Mouse (Mus musculus) cerebellum, adult (tissue): ENCODE data around the gene Wnt9b.
A peak's percentile ranks its signal among the peaks of the same experiment; 100 is the strongest.

Experiments used
- ATAC-seq: cut with Nextera tagmentation; 2 replicates; pipeline ENCODE4 v1.9.2; 2017; ENCODE audit warnings: mild to moderate bottlenecking, moderate library complexity, mixed read lengths; ENCODE audit not compliant: insufficient number of reproducible peaks, low FRiP score, low TSS enrichment

Wnt9b gene

DNA sequence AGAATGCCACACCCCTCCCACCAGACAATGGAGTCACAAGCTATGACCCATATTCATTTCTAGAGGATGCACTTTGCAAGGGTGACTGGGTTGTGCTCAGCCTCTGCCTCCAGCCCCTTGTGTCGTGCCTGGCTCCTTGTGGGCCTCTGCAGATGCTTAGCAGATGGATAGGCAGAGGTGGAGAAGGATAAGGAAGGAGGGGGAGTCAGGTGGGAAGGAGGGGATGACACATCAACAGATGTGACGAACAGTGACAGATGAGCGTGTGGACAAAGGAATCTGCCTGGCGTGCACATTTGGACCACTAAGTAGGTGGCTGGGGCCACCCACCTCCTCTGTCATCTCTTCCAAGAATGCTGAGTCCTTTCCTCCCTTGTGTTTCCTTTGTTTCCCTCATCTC, 16.6 kb downstream of the Wnt9b start:
- ATAC-seq = no peak

DNA sequence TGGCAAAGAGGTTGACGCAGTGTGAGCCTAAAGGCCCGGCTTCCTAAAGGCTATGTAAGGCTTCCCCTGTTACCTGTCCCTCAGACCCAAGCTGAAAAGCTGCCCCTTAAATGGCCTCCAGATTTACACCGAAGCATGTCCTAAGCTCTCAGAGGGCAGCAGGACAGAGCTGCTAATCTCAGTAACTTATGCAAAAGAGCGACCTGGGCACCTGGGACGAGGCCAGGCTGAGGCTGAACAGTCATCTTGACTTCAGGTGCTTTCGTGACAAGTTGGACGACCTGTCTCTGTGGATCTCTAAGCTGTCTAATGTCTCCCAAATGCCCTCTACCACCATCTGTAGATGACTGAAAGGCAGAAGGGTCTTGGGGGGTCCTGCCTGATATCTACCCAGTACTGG, 17.3 kb downstream of the Wnt9b start:
- ATAC-seq = no peak

DNA sequence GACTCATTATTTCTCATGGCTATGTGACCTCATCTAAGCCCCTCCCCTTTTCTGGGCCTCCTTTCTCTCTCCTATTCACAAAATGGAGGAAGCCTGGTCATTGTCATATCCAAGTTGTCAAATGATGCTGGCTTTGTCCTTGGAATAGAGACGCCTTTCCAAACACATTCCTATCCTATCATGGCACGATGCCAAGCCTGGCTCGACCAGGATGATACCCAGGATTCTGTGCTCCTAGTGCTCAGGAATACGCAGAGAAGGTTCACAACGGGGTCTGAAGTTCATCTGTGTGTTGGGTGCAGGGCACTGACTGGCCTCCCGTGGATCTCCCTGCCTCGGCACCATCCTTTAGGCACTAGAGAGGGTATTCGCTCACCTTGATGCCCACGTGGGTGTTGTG, 18.0 kb downstream of the Wnt9b start:
- no peak for ATAC-seq

DNA sequence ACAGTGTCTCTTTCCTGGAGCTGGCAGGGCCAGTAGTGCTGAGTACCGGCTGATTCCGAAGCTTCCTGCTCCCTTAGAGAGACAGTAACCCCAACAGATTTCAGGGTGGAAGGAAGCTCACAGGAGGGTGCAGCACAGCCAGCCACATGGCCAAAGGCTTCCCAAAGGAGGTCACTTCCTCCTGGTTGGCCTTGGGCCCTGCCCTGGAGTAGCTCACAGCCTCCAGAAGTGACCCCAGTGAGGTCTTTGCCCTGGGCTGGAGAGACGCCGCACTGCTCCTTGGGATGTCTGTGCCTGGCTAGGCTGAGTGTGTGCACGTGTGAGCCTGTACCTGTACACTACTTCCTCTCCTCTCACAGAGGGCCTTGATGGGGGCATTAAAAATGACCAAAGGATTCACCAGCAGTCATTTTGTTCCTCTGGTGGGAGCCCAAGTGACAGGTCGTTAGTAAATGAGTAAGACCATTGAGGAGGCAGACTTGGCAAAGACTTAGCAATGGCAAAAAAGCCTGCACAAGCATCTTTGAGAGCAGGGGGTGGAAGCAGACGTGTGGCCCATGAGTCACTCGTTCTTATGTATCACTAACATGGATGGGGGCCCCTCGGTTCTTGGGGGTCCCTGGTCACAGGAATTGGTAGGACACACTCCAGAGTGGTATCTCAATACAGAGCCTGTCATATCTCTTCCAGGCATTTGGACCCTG, 20.2 kb downstream of the Wnt9b start:
- ATAC-seq = no peak

DNA sequence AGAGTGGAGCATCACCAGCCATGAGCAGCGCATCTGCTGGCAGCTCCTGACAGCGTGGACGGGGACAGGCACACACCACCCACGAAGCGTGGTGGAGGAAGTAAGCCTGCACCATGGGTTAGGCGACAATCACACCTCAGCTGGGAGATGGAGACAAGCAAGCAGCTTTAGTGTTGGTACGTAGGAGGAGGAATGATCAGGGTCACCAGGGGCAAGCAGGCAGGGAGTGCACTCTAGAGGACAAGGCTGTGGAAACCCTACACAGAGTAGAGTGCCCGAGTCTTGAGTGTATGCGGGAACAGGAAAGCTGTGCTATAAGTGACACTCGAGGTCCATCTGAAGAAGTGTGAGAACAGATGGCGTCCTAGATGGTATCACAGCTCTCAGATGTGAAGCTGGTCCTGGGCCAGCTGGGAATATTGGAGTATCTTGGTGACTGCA, 25.3 kb downstream of the Wnt9b start:
- ATAC-seq = no peak

DNA sequence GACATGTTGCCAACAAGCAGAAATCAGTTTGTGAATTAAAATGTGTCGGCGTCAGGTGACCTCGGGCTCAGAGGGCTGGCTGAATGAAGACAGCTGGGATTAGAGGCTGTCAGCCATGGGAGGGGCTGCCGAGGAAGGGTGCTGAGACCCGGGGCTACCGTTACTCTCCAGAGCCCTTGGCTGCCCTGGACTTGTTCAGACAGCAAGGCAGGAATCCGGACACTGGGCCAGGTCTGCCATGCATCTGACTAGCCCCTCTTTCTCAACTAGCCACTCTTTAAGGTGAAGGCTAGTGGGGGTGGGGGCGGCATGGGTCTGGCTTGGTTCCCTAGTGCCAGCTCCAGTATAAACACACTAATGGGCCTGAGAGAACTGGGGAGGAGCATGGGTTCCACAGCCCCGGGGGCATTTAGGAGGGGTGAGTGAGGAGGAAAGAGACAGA, 27.6 kb downstream of the Wnt9b start:
- ATAC-seq = peak; percentile 36; the same call in 1 of the 2 replicates

DNA sequence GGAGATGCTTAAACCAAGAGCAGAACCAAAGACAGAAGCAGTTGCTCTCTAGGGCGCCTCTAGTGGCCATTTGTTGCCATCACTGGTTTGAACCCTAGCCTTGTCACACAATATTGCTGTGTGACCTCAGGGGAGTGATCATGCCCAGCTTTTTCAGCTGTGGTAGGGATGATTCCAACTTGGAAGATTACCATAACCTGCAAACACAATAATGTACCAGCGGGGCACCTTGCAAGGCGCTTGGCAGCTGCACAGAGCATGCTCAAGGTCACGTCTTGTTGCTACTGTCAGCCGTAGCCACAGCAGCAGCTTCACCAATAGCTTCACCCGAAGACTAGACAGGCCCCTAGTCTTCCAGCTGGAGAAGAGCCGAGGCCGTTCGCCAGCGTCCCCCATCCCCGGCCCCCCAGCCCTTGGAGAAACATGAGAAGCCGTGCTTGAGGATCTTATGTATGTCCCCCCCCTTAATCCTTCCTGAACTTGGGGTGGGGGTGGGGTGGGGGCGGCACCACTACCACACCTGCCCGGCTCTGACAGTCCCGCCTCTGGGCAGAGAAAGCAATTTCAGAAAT, 28.1 kb downstream of the Wnt9b start:
- ATAC-seq = no peak

DNA sequence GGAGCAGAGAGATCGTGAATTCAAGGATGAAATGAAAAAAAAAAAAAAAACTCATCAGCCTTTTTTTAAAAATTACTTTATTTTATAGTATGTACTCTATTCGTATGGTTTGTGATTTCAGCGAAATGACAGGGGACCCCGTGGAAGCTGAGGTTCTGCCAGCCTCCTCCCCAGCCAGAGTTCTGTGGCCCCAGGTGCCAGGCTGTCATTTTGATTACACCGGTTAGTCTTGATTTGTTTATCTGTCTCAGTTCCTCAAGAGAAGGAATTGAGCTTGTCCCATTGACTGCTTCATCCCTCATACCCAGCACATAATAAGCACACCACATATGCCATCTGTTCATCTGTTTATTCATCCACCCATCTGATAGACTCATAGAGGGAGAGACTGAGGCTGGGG, 30.2 kb downstream of the Wnt9b start:
- ATAC-seq = no peak

DNA sequence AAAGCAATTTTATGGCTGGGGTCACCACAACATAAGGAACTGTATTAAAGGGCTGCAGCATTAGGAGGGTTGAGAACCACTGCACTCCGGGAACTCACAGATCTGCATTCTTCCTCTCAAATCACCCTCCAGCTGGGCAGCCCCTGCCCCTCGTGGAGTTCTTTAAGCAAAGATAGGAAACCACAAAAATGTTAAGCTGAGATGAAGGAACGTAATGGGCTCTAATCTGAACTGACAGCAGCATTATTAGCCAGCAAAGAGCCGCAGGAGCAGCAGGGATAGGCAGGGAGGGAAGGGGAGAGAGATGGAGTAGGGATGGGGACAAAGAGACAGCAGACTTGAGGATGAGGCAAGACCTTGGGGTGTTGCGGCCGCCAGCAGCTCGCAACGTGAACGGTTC, 32.6 kb downstream of the Wnt9b start:
- no peak for ATAC-seq

DNA sequence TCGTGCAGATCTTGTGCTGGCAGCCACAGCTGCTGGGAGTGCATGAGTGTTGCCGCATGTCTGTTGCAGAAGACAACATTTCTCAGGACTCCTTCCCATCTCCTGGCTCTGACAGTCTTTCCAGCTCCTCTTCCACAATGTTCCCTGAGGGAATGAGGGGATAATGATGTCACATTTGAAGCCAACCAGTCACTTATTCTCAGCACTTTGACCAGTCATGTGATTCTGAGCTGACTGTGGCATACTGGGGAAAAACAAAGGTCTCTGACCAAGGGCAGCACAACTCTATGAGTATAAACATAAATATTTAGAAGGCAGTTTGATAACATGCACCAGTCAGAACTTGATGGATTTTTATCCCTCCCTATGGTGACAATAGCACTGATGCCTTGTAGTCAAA, 35.5 kb downstream of the Wnt9b start:
- ATAC-seq = no peak

DNA sequence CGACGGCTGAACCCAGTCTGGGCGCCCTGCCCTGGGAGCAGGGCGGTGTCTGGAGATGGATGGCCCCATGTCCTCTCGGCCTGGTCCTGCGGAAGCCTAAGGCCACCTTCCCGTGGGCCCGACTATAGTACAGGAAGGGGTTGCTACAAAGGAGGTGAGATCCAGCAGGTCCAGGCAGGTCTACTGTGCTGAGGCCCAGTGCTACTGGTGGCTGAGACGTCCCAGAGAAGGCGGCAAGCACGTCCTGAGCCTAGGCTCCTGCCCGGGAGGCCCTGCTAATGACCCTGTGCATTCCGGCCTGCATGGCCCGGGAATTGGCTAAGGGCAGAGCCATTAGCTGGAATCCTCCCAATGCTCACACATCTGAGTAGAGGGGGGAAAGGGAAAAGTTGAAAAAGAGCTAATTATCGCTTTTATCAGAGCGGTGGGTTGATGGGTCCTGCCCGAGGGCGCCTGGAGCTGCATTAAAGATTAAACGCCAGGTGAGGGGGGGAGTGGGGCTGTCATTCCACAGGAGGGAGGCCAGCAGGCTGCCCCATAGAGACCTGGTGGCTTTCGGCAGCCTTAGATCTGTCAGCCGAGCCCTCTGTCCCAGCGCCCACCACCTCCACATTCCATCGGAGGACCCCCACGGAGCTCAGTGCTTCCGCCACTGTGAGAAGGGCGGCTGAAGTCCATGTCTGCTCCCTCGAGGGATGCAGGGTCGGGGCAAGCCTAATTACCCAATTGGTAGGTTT, 37.6 kb downstream of the Wnt9b start:
- ATAC-seq = no peak

DNA sequence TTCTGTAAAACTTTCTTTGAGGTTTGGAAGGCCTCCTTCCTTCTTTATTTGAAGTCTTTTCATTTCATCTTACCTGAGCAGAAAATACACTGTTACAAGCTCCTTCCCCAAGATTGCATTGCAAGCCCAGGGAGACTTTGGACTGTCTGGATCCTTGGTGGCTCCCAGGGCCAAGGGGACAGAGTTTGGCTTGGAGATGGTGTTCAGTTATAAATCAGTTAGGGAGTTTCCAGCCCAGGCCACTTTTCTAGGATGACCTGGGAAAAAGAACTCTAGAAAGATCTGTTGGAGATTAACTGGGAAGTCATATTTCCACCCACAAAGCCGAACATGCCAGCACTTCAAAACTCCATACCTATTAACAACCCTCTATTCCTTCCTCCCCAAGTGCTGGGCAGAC, 39.6 kb downstream of the Wnt9b start:
- no peak for ATAC-seq

DNA sequence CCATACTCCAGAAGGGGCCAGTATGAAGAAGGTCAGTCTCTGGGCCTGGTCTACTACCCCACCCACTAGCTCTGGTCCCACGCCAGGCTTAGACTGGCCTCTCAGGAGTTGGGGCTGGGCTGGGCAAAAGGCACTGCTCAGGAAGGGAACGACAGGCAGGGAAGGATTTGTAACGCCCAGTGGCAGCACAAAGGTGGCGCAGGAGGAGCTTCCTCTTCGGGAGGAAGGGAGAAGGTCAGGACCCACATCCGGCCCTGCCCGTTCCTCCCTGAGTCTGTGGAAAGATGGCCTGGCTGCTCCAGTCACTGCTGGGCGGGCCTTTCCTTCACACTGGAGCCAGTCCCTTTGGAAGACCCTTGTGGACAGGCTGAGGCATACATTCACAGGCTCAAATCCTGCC, 42.6 kb downstream of the Wnt9b start:
- no peak for ATAC-seq

DNA sequence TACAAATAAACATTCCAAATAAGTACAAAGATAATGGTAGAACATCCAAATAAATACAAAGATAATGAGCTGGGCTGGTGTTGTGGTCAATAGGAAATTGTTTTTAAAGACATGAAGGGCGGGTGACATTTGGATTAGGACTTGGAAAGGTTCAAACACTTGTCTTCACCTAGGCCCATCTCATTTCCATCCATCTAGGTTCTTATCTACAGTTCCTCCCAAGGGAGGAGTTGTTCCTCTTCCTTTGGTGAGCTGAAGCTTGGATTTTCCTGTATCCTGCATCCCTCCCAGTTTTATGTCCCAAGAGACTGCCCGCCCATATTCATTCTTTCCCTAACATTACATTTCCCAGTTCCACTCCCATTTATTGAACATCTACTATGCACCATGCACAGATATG, 51.4 kb downstream of the Wnt9b start:
- no peak for ATAC-seq

DNA sequence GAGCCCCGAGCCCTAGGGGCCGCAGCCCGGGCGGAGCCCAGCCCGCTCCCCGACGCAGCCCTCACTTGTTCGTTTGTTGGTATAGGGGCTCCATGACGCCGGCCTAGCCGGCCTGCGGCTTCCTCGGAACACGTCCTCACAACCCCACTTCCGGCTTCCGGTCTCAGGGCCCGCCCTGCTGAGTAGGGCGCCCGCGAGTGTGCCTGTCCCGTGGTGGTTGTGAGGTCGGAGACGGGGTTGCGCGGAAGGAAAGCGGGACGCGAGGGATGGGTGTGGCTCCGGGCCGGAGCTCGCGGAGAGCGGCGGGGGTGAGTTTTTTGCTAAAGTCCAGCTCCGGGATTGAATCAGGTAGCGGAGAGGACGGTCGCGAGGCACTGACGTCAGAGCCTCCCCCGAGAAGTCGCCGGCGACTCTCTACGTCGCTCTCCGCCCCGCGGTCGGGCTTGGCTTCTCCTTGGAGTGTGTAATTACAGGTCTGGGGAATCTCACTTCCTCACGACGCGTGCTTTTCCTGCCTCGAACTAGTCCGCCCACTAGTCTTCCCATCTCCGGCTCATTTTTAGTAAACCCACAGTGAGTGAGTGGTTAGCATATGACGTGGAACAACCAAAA, 52.0 kb downstream of the Wnt9b start, which contains the start of gene Gosr2:
Gene Gosr2 (minus strand): TSS at position 334 of the 612 bp plus-strand sequence.
- ATAC-seq = peak; percentile 95

DNA sequence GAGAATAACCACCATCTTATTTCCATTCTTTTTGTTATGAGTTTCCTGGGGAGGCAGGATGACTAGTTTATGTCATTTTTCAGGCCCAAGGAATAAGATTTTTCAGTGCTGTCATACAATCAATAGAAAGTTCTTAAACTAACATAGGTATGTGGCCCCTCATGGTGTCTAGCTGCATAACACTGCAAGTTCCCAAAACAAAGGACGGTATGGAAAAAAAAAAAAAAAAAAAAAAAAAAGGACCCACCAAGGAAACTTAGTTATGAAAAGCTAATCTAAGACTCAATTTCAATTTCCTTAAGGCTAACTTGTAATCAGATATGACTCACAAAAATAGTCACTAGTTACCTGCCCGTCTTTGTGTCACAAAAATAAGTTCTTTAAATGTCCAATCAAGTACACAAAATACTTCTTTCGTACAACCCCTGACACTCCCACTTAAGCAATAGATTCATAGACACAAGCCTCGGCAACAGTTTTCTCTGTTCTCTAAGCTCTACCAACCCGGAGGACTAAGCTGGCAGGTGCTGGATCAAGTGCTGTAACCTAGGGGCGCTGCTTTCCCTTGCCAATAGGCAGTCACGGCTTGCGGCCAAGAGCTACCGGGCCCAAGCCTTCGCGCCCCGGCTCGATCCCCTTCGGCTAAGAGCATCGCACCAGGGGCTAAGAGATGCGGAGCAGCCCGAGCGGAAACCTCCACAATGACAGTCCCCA, 52.6 kb downstream of the Wnt9b start:
- peak; percentile 36; the same call in 1 of the 2 replicates for ATAC-seq

DNA sequence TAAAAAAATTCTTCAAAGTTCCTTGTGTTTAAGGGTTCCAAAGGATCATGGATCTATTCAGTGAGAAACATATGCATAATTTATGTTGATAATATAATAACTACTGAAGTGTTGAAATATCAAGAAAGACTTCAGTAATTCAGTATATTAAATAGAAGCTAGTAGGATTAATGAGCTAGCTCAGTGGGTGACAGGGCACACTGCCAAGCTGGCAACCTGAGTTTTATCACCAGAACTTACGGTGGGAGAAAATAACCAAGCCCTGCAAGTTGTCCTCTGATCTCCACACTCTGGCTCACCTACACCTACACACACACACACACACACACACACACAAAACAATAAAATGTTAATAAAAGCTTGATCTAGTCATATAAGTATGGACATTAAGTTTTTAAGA, 56.4 kb downstream of the Wnt9b start:
- no peak for ATAC-seq

DNA sequence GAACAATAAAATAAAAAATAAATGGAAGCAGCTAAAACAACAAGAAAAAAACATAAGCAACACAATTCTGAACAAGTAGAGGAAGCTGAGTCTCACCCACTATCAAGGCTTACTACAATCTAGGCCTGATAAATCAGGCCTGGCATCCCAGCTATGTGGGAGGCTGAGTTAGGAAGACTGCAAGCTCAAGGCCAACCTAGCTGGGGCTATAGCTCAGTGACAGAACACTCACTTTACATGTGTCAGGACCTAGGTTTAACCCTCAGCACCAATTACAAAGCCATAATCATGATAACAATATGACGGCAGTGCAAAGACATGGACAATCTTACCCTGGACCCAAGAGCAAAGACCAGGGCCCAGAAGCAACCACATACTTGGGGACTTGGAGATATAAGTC, 58.6 kb downstream of the Wnt9b start:
- ATAC-seq = no peak

DNA sequence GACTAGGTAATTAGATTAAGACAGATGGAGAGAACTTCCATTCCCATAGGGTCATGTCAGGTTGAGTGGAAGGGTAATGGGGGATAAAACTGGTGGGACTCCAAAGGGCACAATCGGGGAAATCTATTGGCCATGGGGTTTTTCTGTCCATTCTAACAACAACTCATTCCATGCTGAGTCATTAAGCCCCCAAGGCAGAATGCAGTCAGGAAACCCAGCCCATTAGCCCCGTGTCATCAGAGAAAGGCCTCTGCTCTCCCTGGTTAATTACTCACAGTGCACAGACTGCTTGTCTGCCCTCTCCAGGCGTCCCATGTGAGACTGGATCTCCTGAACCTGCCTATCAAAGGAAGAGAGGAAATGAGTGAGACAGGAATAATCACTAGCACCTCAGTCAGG, 60.6 kb downstream of the Wnt9b start:
- ATAC-seq = no peak

DNA sequence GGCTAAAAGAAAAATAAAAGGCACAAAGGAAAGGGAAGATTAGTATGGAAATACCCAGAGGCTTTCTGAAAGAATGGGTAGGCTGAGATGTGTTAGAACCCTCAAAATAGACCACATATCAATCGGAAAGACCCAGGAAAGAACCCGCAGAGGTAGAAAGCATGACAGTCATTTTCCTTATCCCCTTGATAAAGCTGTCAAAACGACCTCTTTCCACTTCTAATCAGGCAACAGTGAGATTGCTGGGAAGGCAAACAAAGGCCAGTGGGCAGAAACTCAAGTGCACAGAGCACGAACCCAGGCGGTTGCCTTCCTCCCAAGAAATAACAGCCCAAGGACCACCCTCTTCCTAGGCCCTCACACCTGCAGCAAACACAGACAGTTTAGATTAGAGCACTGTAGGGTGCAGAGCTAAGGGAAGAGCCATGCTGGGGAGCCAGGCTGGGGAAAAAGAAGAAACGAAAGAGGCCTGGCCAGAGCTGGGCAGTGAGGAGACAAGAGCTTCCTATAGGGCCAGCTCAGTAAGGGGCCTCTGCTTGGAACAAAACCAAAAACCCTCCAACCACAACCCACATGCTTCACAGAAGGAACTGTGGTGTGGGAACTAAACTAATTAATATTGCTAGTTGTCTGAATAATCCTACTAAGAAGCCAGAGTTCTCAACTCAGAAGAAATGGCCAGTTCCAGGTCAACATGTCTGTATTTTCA, 61.2 kb downstream of the Wnt9b start:
- ATAC-seq = no peak
